Mouse (Mus musculus) olfactory bulb, adult 2 months (tissue): ENCODE measurements around the gene Inpp5k.

Source experiments
- CTCF ChIP-seq: fragments of 200-500 bp; IDR thresholded peaks from 2 replicates; pipeline ENCODE4 v1.5.1; 2012; ENCODE audit warnings: low read depth, mild to moderate bottlenecking, low read length, moderate library complexity; ENCODE audit not compliant: insufficient read depth
- POLR2A ChIP-seq: fragments of 200-500 bp; IDR thresholded peaks from 2 replicates; pipeline ENCODE4 v1.6.1; 2012; ENCODE audit warnings: mild to moderate bottlenecking, low read depth, low read length, moderate library complexity; ENCODE audit not compliant: insufficient read depth

- TF ChIP-seq POLR2A (no peak), CTCF (no peak)
These were observed 45.7 kb upstream of the Inpp5k start for GRCm38 (mm10) chr11:75585061-75585460.
